8 mouse cellular contexts compared by ENCODE assay signal in the genomic region with DNA sequence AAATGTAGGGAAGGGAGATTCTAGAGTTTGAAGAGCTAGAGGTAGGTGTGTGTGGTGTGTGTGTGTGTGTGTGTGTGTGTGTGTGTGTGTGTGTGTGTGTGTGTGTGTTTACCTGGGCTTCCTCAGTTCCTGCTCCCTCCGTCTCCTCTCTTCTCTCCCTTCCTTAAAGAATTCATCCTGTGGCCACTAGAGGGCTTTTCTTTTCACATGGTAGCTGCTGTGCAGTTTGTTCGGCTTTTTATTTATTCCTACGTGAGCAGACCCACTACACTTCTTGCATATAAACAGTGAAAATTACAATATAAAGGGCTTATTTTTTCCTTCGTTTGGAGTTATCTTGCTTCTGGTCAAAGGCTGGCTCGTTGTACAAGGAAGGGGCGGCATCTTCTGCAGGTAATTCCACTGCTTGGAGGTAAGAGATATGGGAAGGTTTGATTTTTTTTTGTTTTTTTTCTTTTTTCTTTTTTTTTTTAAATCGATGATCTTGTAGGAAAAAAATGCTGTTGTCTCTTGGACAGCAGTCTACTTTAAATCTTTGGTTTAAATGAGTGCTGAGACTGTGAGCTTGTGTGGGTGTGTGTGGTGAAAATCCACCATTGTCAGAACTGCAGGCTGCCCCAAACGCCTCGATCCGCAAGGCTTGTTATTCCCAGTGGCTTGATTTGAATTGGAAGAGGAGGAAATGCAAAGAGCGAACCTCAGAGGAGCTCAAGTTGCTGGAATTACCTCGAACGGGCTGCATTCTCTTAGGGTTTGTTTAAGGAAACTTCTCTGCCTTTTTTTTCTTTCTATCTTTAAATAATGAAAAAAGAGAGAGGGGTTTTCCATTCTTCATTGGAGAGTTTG. TPM values are rescaled to one million over a fixed set of nuclear protein-coding genes. Genes with fewer than 3 reads are reported as not detected.
DNase-seq lines count a peak whose midpoint lies in the region; ATAC-seq and TF ChIP-seq lines count a peak whose summit lies in the region.

A gene (plus strand): TSS at position 289 of the 846 bp plus-strand sequence.

- peak within 1 kb of the TSS; percentile 60 for H3K4me2 ChIP-seq in forebrain, embryonic 15.5 days (replicated peaks)
- H3K4me2 ChIP-seq in intestine, embryonic 16.5 days (ENCODE audit: low read depth, low read length) = peak within 1 kb of the TSS; percentile 55
- no peak within 1 kb of the TSS for H3K4me2 ChIP-seq in liver, embryonic 14.5 days (ENCODE audit: low read depth)

- H3K4me1 ChIP-seq in kidney, adult 2 months (ENCODE audit: control insufficient read depth, insufficient read depth, low read length) = no peaks in the 10 kb centered on the region
- H3K4me1 ChIP-seq in forebrain, embryonic 15.5 days = peaks cover 23% of the 10 kb centered on the region
- H3K4me1 ChIP-seq in intestine, embryonic 16.5 days (ENCODE audit: control insufficient read depth, insufficient read depth, low read length) = no peaks in the 10 kb centered on the region
- H3K4me1 ChIP-seq in liver, embryonic 14.5 days (replicated peaks; ENCODE audit: control insufficient read depth in 2 of 2, insufficient read depth in 2 of 2, low read length in 1 of 2) = peaks cover 0 to 10% of the 10 kb centered on the region in 2 experiments; a peak in 2 of 4 replicates

- TF ChIP-seq EP300 in liver, embryonic 14.5 days (IDR thresholded peaks at IDR 0.05; ENCODE audit: low read depth) = no peak

- H3K9me3 ChIP-seq in forebrain, embryonic 15.5 days = no peaks in the 10 kb centered on the region
- H3K9me3 ChIP-seq in intestine, embryonic 16.5 days (ENCODE audit: control insufficient read depth, low read length) = no peaks in the 10 kb centered on the region
- H3K9me3 ChIP-seq in liver, embryonic 14.5 days (ENCODE audit: control insufficient read depth, low read length) = no peaks in the 10 kb centered on the region

- ATAC-seq in forebrain, embryonic 15.5 days (replicated peaks) = peak; percentile 85
- ATAC-seq in intestine, embryonic 16.5 days = peak; percentile 62; the same call in 1 of the 2 replicates
- no peak for ATAC-seq in liver, embryonic 14.5 days (ENCODE audit: insufficient read depth)

- H3K36me3 ChIP-seq in kidney, adult 2 months (ENCODE audit: control insufficient read depth, insufficient read depth, low read length) = no peaks in the 10 kb centered on the region
- no peaks in the 10 kb centered on the region for H3K36me3 ChIP-seq in forebrain, embryonic 15.5 days
- no peaks in the 10 kb centered on the region for H3K36me3 ChIP-seq in intestine, embryonic 16.5 days (ENCODE audit: control insufficient read depth, insufficient read depth, low read length)
- H3K36me3 ChIP-seq in liver, embryonic 14.5 days (replicated peaks; ENCODE audit: control insufficient read depth, insufficient read depth, low read depth) = no peaks in the 10 kb centered on the region

- TF ChIP-seq CTCF in kidney, adult 2 months (conservative IDR thresholded peaks at IDR 0.05; ENCODE audit: insufficient read depth, insufficient read length, low read depth, low read length) = no peak; the same call in 1 of the 2 replicates
- peak; percentile 52 for TF ChIP-seq CTCF in liver, embryonic 14.5 days (IDR thresholded peaks at IDR 0.05; ENCODE audit: low read depth)

- no peak within 1 kb of the TSS for H3K4me3 ChIP-seq in kidney, adult 2 months (ENCODE audit: insufficient read depth, low read depth, low read length)
- peak within 1 kb of the TSS; percentile 43 for H3K4me3 ChIP-seq in forebrain, embryonic 15.5 days
- peak within 1 kb of the TSS; percentile 33 for H3K4me3 ChIP-seq in intestine, embryonic 16.5 days (ENCODE audit: low read length)
- H3K4me3 ChIP-seq in liver, embryonic 14.5 days (ENCODE audit: insufficient read depth in 1 of 2, low read depth in 2 of 2, low read length in 2 of 2) = no peak within 1 kb of the TSS

- H3K27me3 ChIP-seq in kidney, adult 2 months (replicated peaks; ENCODE audit: control insufficient read depth, insufficient read depth, low read length) = peaks cover 2% of the 10 kb centered on the region; the same call in 1 of the 2 replicates
- H3K27me3 ChIP-seq in forebrain, embryonic 15.5 days = no peaks in the 10 kb centered on the region
- no peaks in the 10 kb centered on the region for H3K27me3 ChIP-seq in intestine, embryonic 16.5 days (replicated peaks; ENCODE audit: control insufficient read depth, insufficient read depth, low read length)
- H3K27me3 ChIP-seq in liver, embryonic 14.5 days (ENCODE audit: control insufficient read depth, insufficient read depth, low read length) = no peaks in the 10 kb centered on the region; the same call in 1 of the 2 replicates

- TF ChIP-seq POLR2A in kidney, adult 2 months (IDR thresholded peaks at IDR 0.05; ENCODE audit: low read depth, low read length) = no peak

- peak; percentile 48 for DNase-seq in kidney, adult 2 months
- no peak for DNase-seq in kidney, adult 11 months
- DNase-seq in brain, embryonic 18.5 days (ENCODE audit: low read depth, low spot score) = peak; percentile 61
- DNase-seq in liver, embryonic 14.5 days (ENCODE audit: low read depth in 3 of 3, low spot score in 3 of 3) = no peak
- peak; percentile 70 for DNase-seq in retina, postnatal 1 day
- no peak for DNase-seq in spleen, adult 18-20 months

- WGBS in kidney, adult 2 months = 7% methylated on average over 13 of the region's 13 CpGs
- WGBS in forebrain, embryonic 15.5 days = 2% methylated on average over 13 of the region's 13 CpGs
- WGBS in intestine, embryonic 16.5 days = 5% methylated on average over 13 of the region's 13 CpGs
- WGBS in liver, embryonic 14.5 days (ENCODE audit: insufficient replicate concordance) = 32% methylated on average over 13 of the region's 13 CpGs

- no peak within 1 kb of the TSS for H3K27ac ChIP-seq in kidney, adult 2 months (ENCODE audit: insufficient read depth, low read depth, low read length)
- no peak within 1 kb of the TSS for H3K27ac ChIP-seq in forebrain, embryonic 15.5 days (replicated peaks)
- no peak within 1 kb of the TSS for H3K27ac ChIP-seq in intestine, embryonic 16.5 days (ENCODE audit: low read length)
- H3K27ac ChIP-seq in liver, embryonic 14.5 days = no peak within 1 kb of the TSS

- peak within 1 kb of the TSS; percentile 46 for H3K9ac ChIP-seq in forebrain, embryonic 15.5 days (replicated peaks)
- H3K9ac ChIP-seq in intestine, embryonic 16.5 days (ENCODE audit: low read depth, low read length) = peak within 1 kb of the TSS; percentile 40; the same call in 1 of the 2 replicates
- H3K9ac ChIP-seq in liver, embryonic 14.5 days (replicated peaks) = no peak within 1 kb of the TSS

RNA-seq across cellular contexts. Expression of the gene that starts here (rescaled TPM):
- 0.04 and 0.08 TPM in 2 replicates for polyA plus RNA-seq in kidney, adult 2 months (2012; rRNA removed)
- 1.9 and 2.2 TPM in 2 replicates for polyA plus RNA-seq in forebrain, embryonic 15.5 days (2015; fragmentation: Nextera tagmentation; extraction: Ambion mirVana)
- 0.15 and 0.29 TPM in 2 replicates for polyA plus RNA-seq in intestine, embryonic 16.5 days (2015; fragmentation: Nextera tagmentation; extraction: Ambion mirVana)
- 0.01 TPM in 1 of 2 replicates, not detected in the other for polyA plus RNA-seq in liver, embryonic 14.5 days (2012; rRNA removed)
- 0.03 TPM in 1 of 2 replicates, not detected in the other for polyA plus RNA-seq in liver, embryonic 14.5 days (2014; fragmentation: Nextera tagmentation; extraction: Ambion mirVana)

Comparison
In these comparisons a context has a peak if more than half of its experiments do, and no peak if none do; other contexts are left out.
1. Peak in DNase-seq in kidney, adult 2 months; RNA of the gene not detected or under 1 TPM.
2. Peak in ATAC-seq, H3K4me3 ChIP-seq, H3K9ac ChIP-seq and H3K4me2 ChIP-seq in intestine, embryonic 16.5 days; RNA of the gene not detected or under 1 TPM.
3. DNase-seq: peak in brain, embryonic 18.5 days (single experiment) and retina, postnatal 1 day (single experiment); none in kidney, adult 11 months (single experiment), liver, embryonic 14.5 days (0 of 3) and spleen, adult 18-20 months (0 of 2).